Mouse (Mus musculus): ENCODE measurements around the gene Eva1c. TPM values are rescaled to one million over a fixed set of nuclear protein-coding genes. Genes with fewer than 3 reads are reported as not detected.

Eva1c gene
- polyA plus RNA-seq (2016; fragmentation: Nextera tagmentation; extraction: Ambion mirVana), result 0.75 and 1.0 TPM in 2 replicates

- DNase-seq (ENCODE audit: low spot score), result no peak
- no peaks in the 10 kb centered on the region for H3K36me3 ChIP-seq
Observed at GRCm38 (mm10) chr16:90826457-90826856, at the start of gene Eva1c. Eva1c (plus strand) TSS chr16:90826719.

DNA sequence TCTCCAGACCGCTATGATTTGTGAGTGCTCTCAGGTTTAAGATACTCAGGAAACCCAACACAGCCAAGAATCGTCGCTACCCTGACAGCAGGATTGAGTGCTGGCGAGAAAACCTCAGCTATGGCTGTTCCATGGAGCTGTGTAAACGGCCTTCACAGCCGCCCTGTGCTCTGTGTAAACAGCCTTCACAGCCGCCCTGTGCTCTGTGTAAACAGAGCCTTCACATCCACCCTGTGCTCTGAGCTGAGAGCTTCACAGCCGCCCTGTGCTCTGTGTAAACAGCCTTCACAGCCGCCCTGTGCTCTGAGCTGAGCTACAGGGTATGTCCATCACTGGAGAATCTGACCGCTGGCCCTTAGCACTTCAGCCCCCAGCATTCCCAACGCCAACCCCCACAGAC lies 46.7 kb upstream of the Eva1c start:
- peak; percentile 10 for DNase-seq (ENCODE audit: low spot score)
- no peak overlapping the region for H3K27ac ChIP-seq
- no peak overlapping the region for H3K4me3 ChIP-seq
- WGBS, result 79% methylated on average over 11 of the region's 11 CpGs
- peaks cover 98% of the 10 kb centered on the region for H3K36me3 ChIP-seq
- no peaks in the 10 kb centered on the region for H3K4me1 ChIP-seq (replicated peaks)
- no peaks in the 10 kb centered on the region for H3K9me3 ChIP-seq
- H3K27me3 ChIP-seq (ENCODE audit: insufficient read depth, poor library complexity, severe bottlenecking), result no peaks in the 10 kb centered on the region

More at GRCm38 (mm10) chr16:90826457-90826856, at the start of gene Eva1c:
- WGBS, result 61% methylated on average over 7 of the region's 7 CpGs
- peaks cover 46% of the 10 kb centered on the region for H3K27me3 ChIP-seq (ENCODE audit: insufficient read depth, poor library complexity, severe bottlenecking)
- peaks cover 20% of the 10 kb centered on the region for H3K4me1 ChIP-seq (replicated peaks)
- H3K4me3 ChIP-seq, result no peak within 1 kb of the TSS
- H3K9me3 ChIP-seq, result no peaks in the 10 kb centered on the region
- no peak within 1 kb of the TSS for H3K27ac ChIP-seq

DNA sequence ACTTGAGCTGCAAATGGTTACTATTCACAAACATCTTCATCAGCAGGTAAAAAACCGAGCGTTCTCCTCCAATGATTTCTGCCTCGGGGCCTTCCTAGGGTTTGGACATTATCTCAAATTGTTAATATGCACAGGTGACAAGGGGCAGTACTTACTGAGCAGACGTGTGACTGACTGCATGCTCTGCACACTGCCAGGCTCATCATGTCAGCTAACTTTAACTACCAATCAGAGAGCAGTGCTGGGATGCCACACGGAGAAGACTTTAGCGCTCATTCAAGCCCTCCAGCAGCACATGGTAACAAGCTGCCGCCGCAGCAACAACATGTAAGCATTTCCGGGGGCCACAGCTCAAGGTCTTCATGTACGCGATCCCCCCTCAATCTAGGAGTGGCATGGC lies 43.2 kb upstream of the Eva1c start:
- H3K27me3 ChIP-seq (ENCODE audit: insufficient read depth, poor library complexity, severe bottlenecking), result no peaks in the 10 kb centered on the region
- peaks cover 98% of the 10 kb centered on the region for H3K36me3 ChIP-seq
- no peak overlapping the region for H3K27ac ChIP-seq
- WGBS, result 93% methylated on average over 11 of the region's 11 CpGs
- no peak for DNase-seq (ENCODE audit: low spot score)
- no peak overlapping the region for H3K4me3 ChIP-seq
- no peaks in the 10 kb centered on the region for H3K9me3 ChIP-seq
- H3K4me1 ChIP-seq (replicated peaks), result no peaks in the 10 kb centered on the region

GRCm38 (mm10) chr16:90785257-90785656 lies 41.3 kb upstream of the Eva1c start:
- no peak overlapping the region for H3K4me3 ChIP-seq
- WGBS, result 92% methylated on average over 4 of the region's 4 CpGs
- DNase-seq (ENCODE audit: low spot score), result no peak
- H3K9me3 ChIP-seq, result no peaks in the 10 kb centered on the region
- no peak overlapping the region for H3K27ac ChIP-seq
- H3K27me3 ChIP-seq (ENCODE audit: insufficient read depth, poor library complexity, severe bottlenecking), result no peaks in the 10 kb centered on the region
- peaks cover 98% of the 10 kb centered on the region for H3K36me3 ChIP-seq
- no peaks in the 10 kb centered on the region for H3K4me1 ChIP-seq (replicated peaks)

DNA sequence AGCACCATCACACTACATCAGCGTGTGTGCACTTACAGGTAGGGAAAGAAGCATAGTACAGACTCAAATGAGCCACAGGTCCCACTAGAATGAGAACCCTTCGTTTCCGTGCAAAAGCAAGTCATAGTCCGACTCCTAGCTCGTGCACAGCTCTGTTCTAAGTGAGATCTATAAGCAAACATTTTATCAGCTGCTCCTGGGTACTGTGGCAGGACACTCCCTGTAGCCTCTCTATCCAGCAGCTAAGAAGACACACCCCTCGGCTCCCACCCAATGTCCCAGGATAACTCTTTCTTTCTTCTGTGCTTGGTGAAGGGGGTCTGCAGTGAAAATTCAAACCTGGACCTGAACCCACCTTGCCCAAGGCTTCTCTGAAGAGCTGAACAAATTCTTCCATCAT lies 37.9 kb upstream of the Eva1c start:
- Histone ChIP-seq H3K27me3 (ENCODE audit: insufficient read depth, poor library complexity, severe bottlenecking) (no peaks in the 10 kb centered on the region), H3K36me3 (peaks cover 100% of the 10 kb centered on the region), H3K27ac (no peak overlapping the region), H3K4me1 (replicated peaks) (peaks cover 3% of the 10 kb centered on the region; the same call in 1 of the 2 replicates), H3K9me3 (no peaks in the 10 kb centered on the region), H3K4me3 (no peak overlapping the region)
- DNase-seq (ENCODE audit: low spot score), result no peak
- WGBS, result 89% methylated on average over 6 of the region's 6 CpGs

GRCm38 (mm10) chr16:90790946-90791345 lies 35.6 kb upstream of the Eva1c start:
- Histone ChIP-seq H3K9me3 (no peaks in the 10 kb centered on the region), H3K4me1 (replicated peaks) (peaks cover 3% of the 10 kb centered on the region; the same call in 1 of the 2 replicates), H3K27me3 (ENCODE audit: insufficient read depth, poor library complexity, severe bottlenecking) (no peaks in the 10 kb centered on the region), H3K36me3 (peaks cover 98% of the 10 kb centered on the region), H3K4me3 (no peak overlapping the region), H3K27ac (no peak overlapping the region)
- WGBS, result 91% methylated on average over 6 of the region's 6 CpGs
- DNase-seq (ENCODE audit: low spot score), result no peak

- no peaks in the 10 kb centered on the region for H3K27me3 ChIP-seq (ENCODE audit: insufficient read depth, poor library complexity, severe bottlenecking)
- no peaks in the 10 kb centered on the region for H3K9me3 ChIP-seq
- peaks cover 3% of the 10 kb centered on the region; the same call in 1 of the 2 replicates for H3K4me1 ChIP-seq (replicated peaks)
- H3K36me3 ChIP-seq, result peaks cover 98% of the 10 kb centered on the region
- no peak overlapping the region for H3K27ac ChIP-seq
- 85% methylated on average over 5 of the region's 5 CpGs for WGBS
- no peak overlapping the region for H3K4me3 ChIP-seq
- no peak for DNase-seq (ENCODE audit: low spot score)
Observed at GRCm38 (mm10) chr16:90792066-90792465, 34.5 kb upstream of the Eva1c start.

- H3K27ac ChIP-seq, result no peak overlapping the region
- H3K27me3 ChIP-seq (ENCODE audit: insufficient read depth, poor library complexity, severe bottlenecking), result no peaks in the 10 kb centered on the region
- no peak for DNase-seq (ENCODE audit: low spot score)
- no peak overlapping the region for H3K4me3 ChIP-seq
- WGBS, result 84% methylated on average over 3 of the region's 3 CpGs
- H3K36me3 ChIP-seq, result peaks cover 98% of the 10 kb centered on the region
- H3K4me1 ChIP-seq (replicated peaks), result peaks cover 3% of the 10 kb centered on the region; the same call in 1 of the 2 replicates
- no peaks in the 10 kb centered on the region for H3K9me3 ChIP-seq
Observed at GRCm38 (mm10) chr16:90792500-90792899, 34.0 kb upstream of the Eva1c start.

- Histone ChIP-seq H3K27ac (no peak overlapping the region), H3K4me3 (no peak overlapping the region), H3K9me3 (no peaks in the 10 kb centered on the region), H3K27me3 (ENCODE audit: insufficient read depth, poor library complexity, severe bottlenecking) (no peaks in the 10 kb centered on the region), H3K4me1 (replicated peaks) (peaks cover 3% of the 10 kb centered on the region; the same call in 1 of the 2 replicates), H3K36me3 (peaks cover 97% of the 10 kb centered on the region)
- DNase-seq (ENCODE audit: low spot score), result no peak
Observed at GRCm38 (mm10) chr16:90794708-90795107, 31.8 kb upstream of the Eva1c start.

DNA sequence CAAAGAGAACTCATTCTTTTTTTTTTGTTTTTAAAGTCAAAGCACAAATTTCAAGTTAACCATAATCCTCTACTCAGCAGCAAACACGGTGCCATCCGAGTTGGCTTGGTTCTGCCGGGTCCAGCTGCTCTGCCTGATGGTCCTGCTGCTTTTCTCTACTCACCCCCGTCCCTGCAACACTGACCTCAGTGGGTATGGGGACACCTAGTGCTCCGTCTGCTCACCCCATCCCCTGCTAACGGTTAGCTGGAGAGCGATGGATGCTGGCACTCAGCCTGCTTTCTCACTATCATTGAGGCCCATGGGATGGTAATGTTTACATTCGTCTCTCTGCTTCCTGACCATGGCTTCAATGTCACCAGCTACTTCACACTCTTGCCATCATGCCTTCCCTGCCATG lies 28.1 kb upstream of the Eva1c start:
- no peaks in the 10 kb centered on the region for H3K4me1 ChIP-seq (replicated peaks)
- no peak overlapping the region for H3K27ac ChIP-seq
- no peaks in the 10 kb centered on the region for H3K27me3 ChIP-seq (ENCODE audit: insufficient read depth, poor library complexity, severe bottlenecking)
- no peaks in the 10 kb centered on the region for H3K9me3 ChIP-seq
- H3K36me3 ChIP-seq, result peaks cover 90% of the 10 kb centered on the region
- DNase-seq (ENCODE audit: low spot score), result no peak
- WGBS, result 91% methylated on average over 8 of the region's 8 CpGs
- no peak overlapping the region for H3K4me3 ChIP-seq

GRCm38 (mm10) chr16:90798848-90799247 lies 27.7 kb upstream of the Eva1c start:
- H3K4me1 ChIP-seq (replicated peaks), result no peaks in the 10 kb centered on the region
- no peaks in the 10 kb centered on the region for H3K27me3 ChIP-seq (ENCODE audit: insufficient read depth, poor library complexity, severe bottlenecking)
- H3K4me3 ChIP-seq, result no peak overlapping the region
- 94% methylated on average over 5 of the region's 5 CpGs for WGBS
- peaks cover 90% of the 10 kb centered on the region for H3K36me3 ChIP-seq
- no peak for DNase-seq (ENCODE audit: low spot score)
- H3K27ac ChIP-seq, result no peak overlapping the region
- H3K9me3 ChIP-seq, result no peaks in the 10 kb centered on the region

- Histone ChIP-seq H3K36me3 (peaks cover 92% of the 10 kb centered on the region), H3K27ac (no peak overlapping the region)
- WGBS, result 90% methylated on average over 10 of the region's 10 CpGs
Observed at GRCm38 (mm10) chr16:90799840-90800239, 26.7 kb upstream of the Eva1c start.

DNA sequence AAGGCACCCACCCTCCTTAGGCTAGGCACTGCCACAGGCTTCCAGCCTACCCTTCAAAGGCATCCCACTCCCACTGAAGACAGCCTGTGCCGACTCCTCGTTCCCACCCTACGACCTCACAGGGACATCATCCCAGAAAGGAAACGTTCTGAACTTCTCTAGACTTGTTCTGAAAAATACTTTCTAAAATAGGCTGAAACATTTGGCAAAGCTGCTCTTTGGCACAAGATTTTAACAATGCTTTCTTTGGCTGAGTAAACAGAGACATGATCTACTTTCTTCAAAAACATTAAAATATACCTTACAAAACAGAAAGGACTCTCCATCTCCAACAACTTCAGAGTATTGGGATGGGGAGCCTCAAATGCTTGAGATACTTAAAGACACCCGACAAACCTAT lies 25.3 kb upstream of the Eva1c start:
- no peaks in the 10 kb centered on the region for H3K4me1 ChIP-seq (replicated peaks)
- DNase-seq (ENCODE audit: low spot score), result no peak
- H3K4me3 ChIP-seq, result no peak overlapping the region
- H3K36me3 ChIP-seq, result peaks cover 88% of the 10 kb centered on the region
- 97% methylated on average over 5 of the region's 5 CpGs for WGBS
- H3K27me3 ChIP-seq (ENCODE audit: insufficient read depth, poor library complexity, severe bottlenecking), result no peaks in the 10 kb centered on the region
- H3K27ac ChIP-seq, result no peak overlapping the region
- no peaks in the 10 kb centered on the region for H3K9me3 ChIP-seq

More at GRCm38 (mm10) chr16:90799840-90800239, 26.7 kb upstream of the Eva1c start:
- DNase-seq (ENCODE audit: low spot score), result no peak
- Histone ChIP-seq H3K4me3 (no peak overlapping the region), H3K27me3 (ENCODE audit: insufficient read depth, poor library complexity, severe bottlenecking) (no peaks in the 10 kb centered on the region), H3K4me1 (replicated peaks) (no peaks in the 10 kb centered on the region), H3K9me3 (no peaks in the 10 kb centered on the region)

DNA sequence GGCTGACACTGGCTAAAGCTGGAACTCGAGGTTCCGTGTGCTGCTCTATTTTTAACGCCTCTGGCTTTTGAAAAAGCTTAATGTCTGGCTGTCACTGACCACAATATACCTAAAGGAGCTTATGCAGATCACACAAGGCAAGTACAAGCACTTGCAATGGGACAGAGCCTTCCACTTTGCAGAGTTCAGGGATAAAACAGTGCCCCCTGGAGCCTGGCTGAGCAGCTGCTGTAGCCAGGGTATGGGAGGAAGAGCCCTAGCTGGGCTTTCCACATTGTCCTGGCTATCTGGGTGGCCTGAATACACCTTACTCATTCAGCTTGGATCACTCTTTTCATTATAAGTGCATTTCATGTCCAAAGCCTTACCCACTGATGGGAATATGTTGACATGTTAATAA lies 24.6 kb upstream of the Eva1c start:
- DNase-seq (ENCODE audit: low spot score), result no peak
- Histone ChIP-seq H3K9me3 (no peaks in the 10 kb centered on the region), H3K4me1 (replicated peaks) (no peaks in the 10 kb centered on the region), H3K27me3 (ENCODE audit: insufficient read depth, poor library complexity, severe bottlenecking) (no peaks in the 10 kb centered on the region), H3K27ac (no peak overlapping the region), H3K4me3 (no peak overlapping the region), H3K36me3 (peaks cover 81% of the 10 kb centered on the region)
- 91% methylated on average over 3 of the region's 3 CpGs for WGBS
